Mouse (Mus musculus) hindbrain, embryonic 15.5 days (tissue): Measurements from ENCODE around the gene Gm11037. TPM values are rescaled to one million over a fixed set of nuclear protein-coding genes. Genes with fewer than 3 reads are reported as not detected.

ENCODE experiments used
- ATAC-seq: fragments of 200-750 bp; cut with Nextera tagmentation; 2 replicates; pipeline ENCODE4 v1.8.0; 2017; ENCODE audit warnings: low read depth, moderate number of reproducible peaks, moderate TSS enrichment; ENCODE audit not compliant: low FRiP score
- H3K27ac ChIP-seq: fragments of 300-500 bp; sonication (generic); replicated peaks from 2 replicates; pipeline ENCODE4 v1.5.1; 2015; ENCODE audit warnings: mild to moderate bottlenecking, inconsistent platforms
- H3K27me3 ChIP-seq: fragments of 300-500 bp; sonication (generic); 2 replicates; pipeline ENCODE4 v1.6.1; 2015; ENCODE audit warnings: control low read depth, inconsistent platforms
- H3K36me3 ChIP-seq: fragments of 300-500 bp; sonication (generic); 2 replicates; pipeline ENCODE4 v1.6.1; 2015; ENCODE audit warnings: control low read depth, inconsistent platforms
- H3K4me1 ChIP-seq: fragments of 300-500 bp; sonication (generic); replicated peaks from 2 replicates; pipeline ENCODE4 v1.6.1; 2015; ENCODE audit warnings: control low read depth, inconsistent platforms
- H3K4me2 ChIP-seq: fragments of 300-500 bp; sonication (generic); 2 replicates; pipeline ENCODE4 v1.6.1; 2015; ENCODE audit warnings: moderate library complexity, mild to moderate bottlenecking, inconsistent platforms
- H3K4me3 ChIP-seq: fragments of 300-500 bp; sonication (generic); 2 replicates; pipeline ENCODE4 v1.5.1; 2015; ENCODE audit warnings: mild to moderate bottlenecking, inconsistent platforms
- H3K9ac ChIP-seq: fragments of 300-500 bp; sonication (generic); 2 replicates; pipeline ENCODE4 v1.6.1; 2015; ENCODE audit warnings: inconsistent platforms
- H3K9me3 ChIP-seq: fragments of 300-500 bp; sonication (generic); 2 replicates; pipeline ENCODE4 v1.6.1; 2016; ENCODE audit warnings: control low read depth, inconsistent platforms
- WGBS: fragments of 180-500 bp; shearing (Covaris S2); methylation state at CpG from one replicate; pipeline ENCODE4 v1.1.7; 2015; 5-methylcytosine and 5-hydroxymethylcytosine counted together
- polyA plus RNA-seq: library from polyadenylated mRNA; unstranded; fragments of >200 nt; fragmentation: Nextera tagmentation; extraction: Ambion mirVana; gene quantifications from 2 replicates; pipeline ENCODE4 v1.2.1, GENCODE M21; 2015

Gene Gm11037
- polyA plus RNA-seq, 1 experiment from 2014 or later: not detected

GRCm38 (mm10) chr2:131175945-131176309 is 42.6 kb downstream of the Gm11037 start:
- WGBS: 87% methylated on average over 1 of the region's 1 CpGs
- no peak overlapping the region for H3K4me2 ChIP-seq

GRCm38 (mm10) chr2:131176491-131176890 is 43.2 kb downstream of the Gm11037 start:
- Histone ChIP-seq H3K4me2 (peak overlapping the region; percentile 94), H3K27me3 (peaks cover 18% of the 10 kb centered on the region), H3K9ac (no peak overlapping the region), H3K9me3 (no peaks in the 10 kb centered on the region), H3K27ac (no peak overlapping the region), H3K4me3 (0 out of 2 replicates have a peak overlapping the region, but pooled peaks have one; percentile 58), H3K36me3 (peaks cover 3% of the 10 kb centered on the region; the same call in 1 of the 2 replicates), H3K4me1 (peaks cover 62% of the 10 kb centered on the region)
- 64% methylated on average over 5 of the region's 5 CpGs for WGBS
- ATAC-seq: no peak

More at GRCm38 (mm10) chr2:131175945-131176309, 42.6 kb downstream of the Gm11037 start:
- H3K4me1 ChIP-seq: peaks cover 63% of the 10 kb centered on the region
- H3K9ac ChIP-seq: no peak overlapping the region
- H3K27me3 ChIP-seq: peaks cover 20% of the 10 kb centered on the region
- ATAC-seq: no peak
- peaks cover 3% of the 10 kb centered on the region; the same call in 1 of the 2 replicates for H3K36me3 ChIP-seq
- no peaks in the 10 kb centered on the region for H3K9me3 ChIP-seq
- no peak overlapping the region for H3K27ac ChIP-seq
- no peak overlapping the region for H3K4me3 ChIP-seq

- Histone ChIP-seq H3K9ac (peak overlapping the region; percentile 36), H3K4me1 (peaks cover 58% of the 10 kb centered on the region), H3K4me2 (peak overlapping the region; percentile 94), H3K9me3 (no peaks in the 10 kb centered on the region), H3K4me3 (peak overlapping the region; percentile 58), H3K36me3 (peaks cover 3% of the 10 kb centered on the region; the same call in 1 of the 2 replicates), H3K27me3 (peaks cover 4% of the 10 kb centered on the region; the same call in 1 of the 2 replicates), H3K27ac (0 out of 2 replicates have a peak overlapping the region, but pooled peaks have one; percentile 22)
- 75% methylated on average over 9 of the region's 9 CpGs for WGBS
- no peak for ATAC-seq
Measured at GRCm38 (mm10) chr2:131177932-131178331, 44.6 kb downstream of the Gm11037 start.

GRCm38 (mm10) chr2:131178828-131179245 is 45.5 kb downstream of the Gm11037 start:
- no peak for ATAC-seq
- 22% methylated on average over 26 of the region's 26 CpGs for WGBS
- Histone ChIP-seq H3K36me3 (peaks cover 3% of the 10 kb centered on the region; the same call in 1 of the 2 replicates), H3K4me3 (peak overlapping the region; percentile 58), H3K27ac (peak overlapping the region; percentile 94), H3K27me3 (no peaks in the 10 kb centered on the region), H3K9me3 (no peaks in the 10 kb centered on the region), H3K9ac (peak overlapping the region; percentile 89), H3K4me1 (peaks cover 52% of the 10 kb centered on the region), H3K4me2 (peak overlapping the region; percentile 94)

GRCm38 (mm10) chr2:131179246-131179886 is 46.1 kb downstream of the Gm11037 start:
- H3K4me2 ChIP-seq: peak overlapping the region; percentile 94
- peak overlapping the region; percentile 58 for H3K4me3 ChIP-seq
- H3K9ac ChIP-seq: peak overlapping the region; percentile 89
- ATAC-seq: peak; percentile 73
- under 1% methylated on average over 65 of the region's 67 CpGs for WGBS
- no peaks in the 10 kb centered on the region for H3K27me3 ChIP-seq
- H3K4me1 ChIP-seq: peaks cover 47% of the 10 kb centered on the region
- H3K36me3 ChIP-seq: peaks cover 3% of the 10 kb centered on the region; the same call in 1 of the 2 replicates
- no peaks in the 10 kb centered on the region for H3K9me3 ChIP-seq
- peak overlapping the region; percentile 94 for H3K27ac ChIP-seq

- Histone ChIP-seq H3K9me3 (no peaks in the 10 kb centered on the region), H3K4me1 (peaks cover 40% of the 10 kb centered on the region), H3K27me3 (no peaks in the 10 kb centered on the region), H3K4me2 (peak within 1 kb of the TSS; percentile 94), H3K4me3 (peak within 1 kb of the TSS; percentile 58), H3K27ac (peak within 1 kb of the TSS; percentile 94), H3K36me3 (peaks cover 3% of the 10 kb centered on the region; the same call in 1 of the 2 replicates), H3K9ac (peak within 1 kb of the TSS; percentile 89)
- ATAC-seq: peak; percentile 85
- WGBS: 2% methylated on average over 57 of the region's 57 CpGs
Measured at GRCm38 (mm10) chr2:131179990-131180587, 46.8 kb downstream of the Gm11037 start, which contains the start of gene Cenpb. Cenpb (minus strand) TSS chr2:131180067.

Other genes with a start within 250 kb of the Gm11037 start
- gene 4930402H24Rik, start 227.1 kb upstream of the Gm11037 start, polyA plus RNA-seq: 86.1 and 90.7 TPM in 2 replicates
- gene Atrn, start 227.0 kb upstream of the Gm11037 start, polyA plus RNA-seq: 14.8 and 15.0 TPM in 2 replicates
- gene Gfra4, start 90.4 kb upstream of the Gm11037 start, polyA plus RNA-seq: 45.0 and 52.9 TPM in 2 replicates
- 1.0 and 2.3 TPM in 2 replicates for gene Adam33, start 69.7 kb upstream of the Gm11037 start, polyA plus RNA-seq
- 0.22 and 0.63 TPM in 2 replicates for gene Siglec1, start 46.7 kb upstream of the Gm11037 start, polyA plus RNA-seq
- gene Hspa12b, start 6.2 kb upstream of the Gm11037 start, polyA plus RNA-seq: 4.7 and 4.8 TPM in 2 replicates
- gene 1700037H04Rik, start 26.6 kb downstream of the Gm11037 start, polyA plus RNA-seq: 86.4 and 90.9 TPM in 2 replicates
- 15.2 and 15.5 TPM in 2 replicates for gene Cenpb, start 46.6 kb downstream of the Gm11037 start, polyA plus RNA-seq
- 29.2 and 30.8 TPM in 2 replicates for gene Cdc25b, start 53.5 kb downstream of the Gm11037 start, polyA plus RNA-seq
- 10.3 and 10.9 TPM in 2 replicates for gene Spef1, start 53.8 kb downstream of the Gm11037 start, polyA plus RNA-seq
- gene Ap5s1, start 73.6 kb downstream of the Gm11037 start, polyA plus RNA-seq: 33.5 and 33.9 TPM in 2 replicates
- gene Mavs, start 100.6 kb downstream of the Gm11037 start, polyA plus RNA-seq: 7.9 and 8.0 TPM in 2 replicates
- 25.2 and 26.1 TPM in 2 replicates for gene Pank2, start 129.0 kb downstream of the Gm11037 start, polyA plus RNA-seq
- 15.9 and 18.2 TPM in 2 replicates for gene Rnf24, start 219.4 kb downstream of the Gm11037 start, polyA plus RNA-seq